Mouse (Mus musculus): Measurements from ENCODE around the gene Fam83g. TPM values are rescaled to one million over a fixed set of nuclear protein-coding genes. Genes with fewer than 3 reads are reported as not detected.

The Fam83g gene
- total and polyA plus RNA-seq, 3 experiments: 19.1 to 63.7 (median 19.2) TPM

DNA sequence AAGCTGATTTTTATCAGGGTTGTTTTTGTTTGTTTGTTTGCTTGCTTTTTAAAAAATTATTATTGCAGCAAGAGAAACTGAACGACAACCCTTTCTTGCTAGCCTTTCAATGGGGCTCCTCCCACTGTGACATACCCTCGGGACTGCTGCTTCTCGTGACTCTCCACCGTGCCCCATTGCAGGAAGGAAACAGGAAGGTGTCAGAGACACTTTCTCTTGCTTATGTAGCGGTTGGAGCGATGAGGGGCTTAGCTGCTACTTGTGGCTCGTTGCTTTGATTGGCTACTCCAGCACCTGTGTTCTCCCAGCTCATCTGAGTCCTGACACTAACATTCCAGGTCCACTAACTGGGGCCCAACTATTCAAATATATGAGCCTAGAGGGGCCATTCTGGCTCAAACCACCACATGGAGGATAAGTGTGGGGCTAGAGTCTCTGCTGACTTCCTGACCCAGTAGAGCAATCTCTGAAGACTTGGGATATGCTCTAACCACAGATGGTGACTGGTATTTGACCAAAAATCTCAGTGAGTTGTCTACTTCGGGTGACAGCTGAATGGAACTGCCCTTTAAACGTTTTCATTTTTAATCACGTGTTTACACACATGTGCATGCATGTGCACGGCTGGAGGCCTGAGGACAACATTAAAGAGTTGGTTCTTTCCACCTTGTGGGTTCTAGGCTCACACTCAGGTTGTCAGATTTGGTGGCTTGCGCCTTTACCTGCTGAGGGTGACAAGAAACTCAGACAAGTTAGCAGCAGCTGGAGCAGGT, 44.9 kb upstream of the Fam83g start:
- H3K9me3 ChIP-seq (replicated peaks; ENCODE audit: low read length): peaks cover 3% of the 10 kb centered on the region
- no peaks in the 10 kb centered on the region for H3K79me2 ChIP-seq (replicated peaks; ENCODE audit: control insufficient read depth, extremely low read depth, insufficient read depth, poor library complexity, severe bottlenecking)
- TF ChIP-seq JUND (conservative IDR thresholded peaks at IDR 0.05; ENCODE audit: low read depth, low read length): 0 out of 2 replicates have a peak, but pooled peaks have one; percentile 16
- peak; percentile 89 for TF ChIP-seq MAX (IDR thresholded peaks at IDR 0.05; ENCODE audit: low read length)
- TF ChIP-seq KAT2A (IDR thresholded peaks at IDR 0.05; ENCODE audit: insufficient replicate concordance, low read length): 0 out of 2 replicates have a peak, but pooled peaks have one; percentile 30
- peak; percentile 45; the same call in 1 of the 2 replicates for TF ChIP-seq RCOR1 (conservative IDR thresholded peaks at IDR 0.05; ENCODE audit: low read depth, low read length)
- no peak for TF ChIP-seq ZKSCAN1 (IDR thresholded peaks at IDR 0.05; ENCODE audit: borderline replicate concordance, low read depth, low read length)
- TF ChIP-seq NRF1 (IDR thresholded peaks at IDR 0.05; ENCODE audit: low read depth, low read length): no peak
- TF ChIP-seq PAX5 (IDR thresholded peaks at IDR 0.05; ENCODE audit: low read length): no peak
- peak; percentile 52 for TF ChIP-seq NELFE (IDR thresholded peaks at IDR 0.05; ENCODE audit: low read depth, low read length)
- TF ChIP-seq USF2 (conservative IDR thresholded peaks at IDR 0.05; ENCODE audit: low read depth, low read length): peak; percentile 71
- 0 out of 2 replicates have a peak, but pooled peaks have one; percentile 58 for TF ChIP-seq ZMIZ1 (IDR thresholded peaks at IDR 0.05; ENCODE audit: low read depth, low read length)
- TF ChIP-seq ZNF384 (IDR thresholded peaks at IDR 0.05; ENCODE audit: low read depth, low read length): no peak
- TF ChIP-seq TBP (conservative IDR thresholded peaks at IDR 0.05; ENCODE audit: low read depth, low read length): no peak; the same call in 1 of the 2 replicates
- peak; percentile 59 for TF ChIP-seq POLR2A (IDR thresholded peaks at IDR 0.05; ENCODE audit: low read depth, low read length)
- peak; percentile 61 for TF ChIP-seq IRF4 (IDR thresholded peaks at IDR 0.05; ENCODE audit: low read depth, low read length)
- no peak; the same call in 1 of the 2 replicates for TF ChIP-seq UBTF (IDR thresholded peaks at IDR 0.05; ENCODE audit: low read depth, low read length)
- peak; percentile 70 for TF ChIP-seq ELF1 (IDR thresholded peaks at IDR 0.05; ENCODE audit: low read depth, low read length)
- TF ChIP-seq ZC3H11A (IDR thresholded peaks at IDR 0.05; ENCODE audit: low read depth, low read length): no peak
- TF ChIP-seq E2F4 (IDR thresholded peaks at IDR 0.05; ENCODE audit: insufficient replicate concordance, low read depth, low read length): no peak
- no peak; the same call in 1 of the 2 replicates for TF ChIP-seq MAFK (IDR thresholded peaks at IDR 0.05; ENCODE audit: insufficient replicate concordance, low read length)
- peak; percentile 79 for TF ChIP-seq MXI1 (IDR thresholded peaks at IDR 0.05; ENCODE audit: low read depth, low read length)
- TF ChIP-seq CHD1 (IDR thresholded peaks at IDR 0.05; ENCODE audit: low read depth, low read length): peak; percentile 84; the same call in 1 of the 2 replicates
- peak; percentile 43 for TF ChIP-seq HCFC1 (IDR thresholded peaks at IDR 0.05; ENCODE audit: low read depth, low read length)
- TF ChIP-seq SIN3A (IDR thresholded peaks at IDR 0.05; ENCODE audit: low read length): peak; percentile 79
- TF ChIP-seq MAZ (IDR thresholded peaks at IDR 0.05; ENCODE audit: low read depth, low read length): peak; percentile 15; the same call in 1 of the 2 replicates
- TF ChIP-seq GABPA (IDR thresholded peaks at IDR 0.05; ENCODE audit: insufficient replicate concordance, low read depth, low read length): no peak
- peak; percentile 61; the same call in 1 of the 2 replicates for TF ChIP-seq POLR2AphosphoS2 (IDR thresholded peaks at IDR 0.05; ENCODE audit: low read depth, low read length)
- peak; percentile 71; the same call in 1 of the 2 replicates for TF ChIP-seq TCF12 (IDR thresholded peaks at IDR 0.05; ENCODE audit: low read depth, low read length)
- TF ChIP-seq BHLHE40 (IDR thresholded peaks at IDR 0.05; ENCODE audit: low read depth, low read length): peak; percentile 95
- peak; percentile 31; the same call in 1 of the 2 replicates for TF ChIP-seq EP300 (IDR thresholded peaks at IDR 0.05; ENCODE audit: low read length)
- no peak for TF ChIP-seq SMC3 (IDR thresholded peaks at IDR 0.05; ENCODE audit: low read depth, low read length)
- peak; percentile 66 for TF ChIP-seq ETS1 (conservative IDR thresholded peaks at IDR 0.05; ENCODE audit: low read depth, low read length)
- TF ChIP-seq USF1 (IDR thresholded peaks at IDR 0.05; ENCODE audit: low read depth, low read length): peak; percentile 31; the same call in 1 of the 2 replicates
- peak; percentile 57 for TF ChIP-seq MYC (IDR thresholded peaks at IDR 0.05; ENCODE audit: low read depth, low read length)
- H3K4me2 ChIP-seq (ENCODE audit: insufficient read depth, low read depth, poor library complexity, severe bottlenecking): peak overlapping the region; percentile 17; the same call in 1 of the 2 replicates
- in situ Hi-C loops (cut with MboI; ENCODE audit: low pct_ligation_motif_present, low pct_unique_long_range_greater_than_20kb, low sequenced_read_pairs): no loop called here
- dilution Hi-C loops (cut with MboI; ENCODE audit: extremely low pct_ligation_motif_present, extremely low pct_unique_long_range_greater_than_20kb, low sequenced_read_pairs): no loop called here
- H3K4me3 ChIP-seq (replicated peaks in 1 of 3; ENCODE audit: low read depth in 2 of 3, low read length in 2 of 3, poor library complexity in 1 of 3): no peak overlapping the region
- peak overlapping the region; percentile 3; the same call in 1 of the 2 replicates for H3K9ac ChIP-seq (ENCODE audit: insufficient read depth, low read depth)
- no peaks in the 10 kb centered on the region for H3K27me3 ChIP-seq (replicated peaks)
- peak overlapping the region; percentile 92 for H3K27ac ChIP-seq (ENCODE audit: insufficient read depth, low read depth)
- peak; percentile 88 for DNase-seq (ENCODE audit: extremely low read depth)
- H3K36me3 ChIP-seq (replicated peaks in 1 of 2; ENCODE audit: control insufficient read depth in 1 of 2, insufficient read depth in 1 of 2, low read length in 1 of 2): no peaks in the 10 kb centered on the region
- peaks cover 37 to 71% of the 10 kb centered on the region in 2 experiments for H3K4me1 ChIP-seq (ENCODE audit: control insufficient read depth in 1 of 2, insufficient read depth in 2 of 2)

Data from CH12.LX (cell line).